Mouse (Mus musculus): ENCODE data around the gene Fam49a.

DNA sequence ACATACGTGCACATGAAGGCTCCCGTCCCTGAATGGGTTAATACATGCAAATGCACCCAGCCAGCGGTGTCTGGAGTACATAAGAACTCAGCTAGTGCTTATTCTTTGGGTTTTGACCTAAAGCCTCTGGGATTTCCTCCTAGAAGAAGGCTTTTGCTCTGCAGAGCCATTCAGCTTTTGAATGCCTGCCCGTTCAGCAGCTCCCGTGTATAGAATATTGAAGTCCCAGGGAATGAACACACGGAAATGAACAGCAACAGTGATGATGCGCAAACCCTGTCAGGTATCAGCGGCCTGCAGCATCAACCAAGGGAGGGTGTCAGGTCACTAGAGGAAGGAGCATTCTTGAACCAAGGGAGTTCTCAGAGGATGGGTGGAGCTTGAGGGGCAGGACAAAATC lies 52.4 kb downstream of the Fam49a start:
- TF ChIP-seq POLR2A (IDR thresholded peaks at IDR 0.05; ENCODE audit: low read depth, low read length) = no peak
- no peak for TF ChIP-seq CTCF (conservative IDR thresholded peaks at IDR 0.05; ENCODE audit: insufficient read depth, insufficient read length, low read depth, low read length)

All from kidney, adult 2 months (tissue).